ENCODE assay signal across 18 mouse cellular contexts in the genomic region with DNA sequence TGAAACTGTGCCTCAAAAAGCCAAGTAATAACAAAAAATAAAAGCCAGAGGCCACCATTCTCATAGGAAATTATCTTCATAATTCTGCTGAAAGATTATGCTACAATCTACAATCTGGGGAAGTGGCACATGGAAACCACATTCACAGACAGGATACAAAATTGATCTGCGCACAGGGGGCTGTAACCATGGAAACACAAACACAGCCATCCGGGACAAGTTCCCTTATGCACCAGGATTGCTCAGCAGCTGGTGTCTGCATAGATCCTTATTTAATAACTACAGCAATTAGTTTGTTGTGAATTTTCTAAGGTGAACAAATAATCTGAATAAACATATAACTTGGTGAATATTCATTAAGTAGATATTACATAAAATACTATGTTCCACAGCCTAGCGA.
DNase-seq lines count a peak whose midpoint lies in the region; ATAC-seq lines count a peak whose summit lies in the region.
"Had no signal": no experiment of that assay in that cellular context is flagged by ENCODE, and none has a peak within 500 bp of the region (broad histone marks: within the 10 kb centered on the region; RNA-seq: fewer than 3 reads in every experiment).

No protein-coding gene starts in this region.

- intact Hi-C loops in left cerebral cortex, postnatal 4 days (cut with DNase I): no loop called here

- no peak overlapping the region for H3K4me2 ChIP-seq in hindbrain, embryonic 13.5 days
- no peak overlapping the region for H3K4me2 ChIP-seq in hindbrain, embryonic 16.5 days (ENCODE audit: low read length)
- H3K4me2 ChIP-seq: heart, embryonic 11.5 days; limb, embryonic 12.5 days; liver, embryonic 15.5 days had no signal

- no peaks in the 10 kb centered on the region for H3K9me3 ChIP-seq in hindbrain, embryonic 13.5 days
- H3K9me3 ChIP-seq in hindbrain, embryonic 16.5 days (ENCODE audit: control insufficient read depth, low read length): no peaks in the 10 kb centered on the region
- H3K9me3 ChIP-seq in embryonic facial prominence, embryonic 10.5 days: no peaks in the 10 kb centered on the region
- H3K9me3 ChIP-seq: limb, embryonic 12.5 days; liver, embryonic 15.5 days had no signal

- H3K9ac ChIP-seq in hindbrain, embryonic 13.5 days: no peak overlapping the region
- no peak overlapping the region for H3K9ac ChIP-seq in hindbrain, embryonic 16.5 days (ENCODE audit: low read depth, low read length)
- H3K9ac ChIP-seq: limb, embryonic 12.5 days; liver, embryonic 15.5 days had no signal

- ATAC-seq in hindbrain, embryonic 13.5 days (ENCODE audit: low FRiP score): no peak
- ATAC-seq in hindbrain, embryonic 16.5 days: no peak

- 46% methylated on average over 3 of the region's 3 CpGs for WGBS in hindbrain, embryonic 13.5 days
- 33% methylated on average over 3 of the region's 3 CpGs for WGBS in hindbrain, embryonic 16.5 days
- WGBS in embryonic facial prominence, embryonic 10.5 days: 84% methylated on average over 3 of the region's 3 CpGs

- H3K27me3 ChIP-seq in hindbrain, embryonic 13.5 days: no peaks in the 10 kb centered on the region
- H3K27me3 ChIP-seq in hindbrain, embryonic 16.5 days (replicated peaks; ENCODE audit: control insufficient read depth, insufficient read depth, low read length): no peaks in the 10 kb centered on the region
- no peaks in the 10 kb centered on the region for H3K27me3 ChIP-seq in embryonic facial prominence, embryonic 10.5 days (replicated peaks; ENCODE audit: low read depth, poor library complexity, severe bottlenecking)
- H3K27me3 ChIP-seq: limb, embryonic 12.5 days; liver, embryonic 15.5 days had no signal

- H3K27ac ChIP-seq in hindbrain, embryonic 13.5 days: 0 out of 2 replicates have a peak overlapping the region, but pooled peaks have one; percentile 42
- no peak overlapping the region for H3K27ac ChIP-seq in hindbrain, embryonic 16.5 days (ENCODE audit: low read depth, low read length)
- H3K27ac ChIP-seq in embryonic facial prominence, embryonic 10.5 days (replicated peaks): no peak overlapping the region
- H3K27ac ChIP-seq: limb, embryonic 12.5 days; liver, embryonic 15.5 days had no signal

- DNase-seq in 416B (ENCODE audit: low read depth): peak; percentile 14
- peak; percentile 22 for DNase-seq in embryonic facial prominence, embryonic 10.5 days (ENCODE audit: low spot score)
- DNase-seq in mesoderm, embryonic 11.5 days (ENCODE audit: low read depth, low spot score): peak; percentile 31
- no peak for DNase-seq in cerebellum, postnatal 14 days
- DNase-seq in adrenal gland, adult 18-20 months (ENCODE audit: low spot score in 2 of 2): no peak
- no peak for DNase-seq in left cerebral cortex, postnatal 4 days
- DNase-seq: adrenal gland, postnatal 25 days; cerebellum, adult 18-20 months; gastrocnemius, postnatal 10 days; heart, postnatal 4 days; right cerebral cortex, postnatal 25 days; thymus, adult 18-20 months had no signal

- no peaks in the 10 kb centered on the region for H3K36me3 ChIP-seq in hindbrain, embryonic 13.5 days
- no peaks in the 10 kb centered on the region for H3K36me3 ChIP-seq in hindbrain, embryonic 16.5 days (ENCODE audit: control insufficient read depth, insufficient read depth, low read length)
- no peaks in the 10 kb centered on the region for H3K36me3 ChIP-seq in embryonic facial prominence, embryonic 10.5 days (replicated peaks)
- H3K36me3 ChIP-seq: G1E; limb, embryonic 12.5 days; liver, embryonic 15.5 days had no signal

- H3K4me3 ChIP-seq in hindbrain, embryonic 13.5 days: no peak overlapping the region
- H3K4me3 ChIP-seq in hindbrain, embryonic 16.5 days (ENCODE audit: low read length): no peak overlapping the region
- H3K4me3 ChIP-seq in embryonic facial prominence, embryonic 10.5 days: no peak overlapping the region
- H3K4me3 ChIP-seq: limb, embryonic 12.5 days; liver, embryonic 15.5 days had no signal

- H3K4me1 ChIP-seq in hindbrain, embryonic 13.5 days (replicated peaks): peaks cover 38% of the 10 kb centered on the region
- H3K4me1 ChIP-seq in hindbrain, embryonic 16.5 days (ENCODE audit: control insufficient read depth, insufficient read depth, low read depth, low read length): peaks cover 11% of the 10 kb centered on the region
- peaks cover under 1% of the 10 kb centered on the region; the same call in 1 of the 2 replicates for H3K4me1 ChIP-seq in embryonic facial prominence, embryonic 10.5 days
- H3K4me1 ChIP-seq: limb, embryonic 12.5 days; liver, embryonic 15.5 days had no signal

Comparison
In these comparisons a context has a peak if more than half of its experiments do, and no peak if none do; other contexts are left out.
1. DNase-seq: peak in 416B (single experiment), embryonic facial prominence, embryonic 10.5 days (single experiment) and mesoderm, embryonic 11.5 days (single experiment); none in cerebellum, postnatal 14 days (0 of 2), adrenal gland, adult 18-20 months (0 of 2) and left cerebral cortex, postnatal 4 days (single experiment).